Mouse (Mus musculus) layer of hippocampus, postnatal 25 days (tissue): Measurements from ENCODE around the gene Wnt2b. TPM values are rescaled to one million over a fixed set of nuclear protein-coding genes. Genes with fewer than 3 reads are reported as not detected.

Source experiments
- DNase-seq, 2 experiments: peaks; one replicate each; pipeline ENCODE4 v3.0.0; 2022; ENCODE audit warnings: mixed read lengths in 2 of 2, low spot score in 1 of 2; ENCODE audit errors: extremely low spot score in 1 of 2
- total RNA-seq, 2 experiments: library from RNA; stranded (reverse); gene quantifications; 2 replicates each; pipeline ENCODE4 v1.2.3; 2021

Wnt2b gene
- total RNA-seq, 2 experiments from 2014 or later = 0.23 to 0.66 TPM

DNA sequence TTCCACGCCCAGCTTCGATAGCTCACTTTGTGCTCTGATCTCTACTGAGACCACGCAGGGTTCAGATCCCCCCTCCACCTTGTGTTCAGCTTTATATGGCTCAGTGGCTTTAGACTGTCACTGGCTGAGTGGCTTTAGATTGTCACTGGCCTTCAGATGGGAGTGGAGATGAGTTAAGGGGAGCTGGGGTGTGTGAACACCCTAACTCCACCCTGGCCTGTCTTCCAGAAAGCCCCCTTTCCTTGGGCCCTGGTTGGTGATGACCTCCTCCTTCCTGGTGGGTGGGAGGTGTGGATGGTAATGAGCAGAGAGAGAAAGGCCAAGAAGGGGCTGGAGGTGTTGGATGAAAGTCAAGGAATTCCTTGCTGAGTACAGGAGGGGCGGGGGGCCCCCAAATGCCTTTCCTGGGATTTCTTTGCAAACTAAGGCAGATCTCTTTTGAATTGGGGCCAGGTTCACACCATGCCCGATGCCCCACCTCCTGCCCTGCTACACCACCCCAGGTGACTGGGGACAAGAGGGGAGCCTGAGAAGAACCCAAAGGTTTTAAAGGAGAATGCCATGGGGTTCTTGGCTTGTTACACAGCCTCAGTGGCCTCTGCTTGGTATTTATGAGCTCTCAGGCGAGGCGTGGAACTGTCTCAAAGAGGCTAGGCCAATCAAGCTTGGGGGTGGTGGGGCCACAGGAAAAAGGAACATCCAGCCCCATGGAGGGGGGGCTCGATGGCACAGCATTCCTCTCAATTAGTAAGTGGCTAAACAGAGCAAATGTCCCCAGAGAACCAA is 3.5 kb upstream of the Wnt2b start:
- no peak for DNase-seq

DNA sequence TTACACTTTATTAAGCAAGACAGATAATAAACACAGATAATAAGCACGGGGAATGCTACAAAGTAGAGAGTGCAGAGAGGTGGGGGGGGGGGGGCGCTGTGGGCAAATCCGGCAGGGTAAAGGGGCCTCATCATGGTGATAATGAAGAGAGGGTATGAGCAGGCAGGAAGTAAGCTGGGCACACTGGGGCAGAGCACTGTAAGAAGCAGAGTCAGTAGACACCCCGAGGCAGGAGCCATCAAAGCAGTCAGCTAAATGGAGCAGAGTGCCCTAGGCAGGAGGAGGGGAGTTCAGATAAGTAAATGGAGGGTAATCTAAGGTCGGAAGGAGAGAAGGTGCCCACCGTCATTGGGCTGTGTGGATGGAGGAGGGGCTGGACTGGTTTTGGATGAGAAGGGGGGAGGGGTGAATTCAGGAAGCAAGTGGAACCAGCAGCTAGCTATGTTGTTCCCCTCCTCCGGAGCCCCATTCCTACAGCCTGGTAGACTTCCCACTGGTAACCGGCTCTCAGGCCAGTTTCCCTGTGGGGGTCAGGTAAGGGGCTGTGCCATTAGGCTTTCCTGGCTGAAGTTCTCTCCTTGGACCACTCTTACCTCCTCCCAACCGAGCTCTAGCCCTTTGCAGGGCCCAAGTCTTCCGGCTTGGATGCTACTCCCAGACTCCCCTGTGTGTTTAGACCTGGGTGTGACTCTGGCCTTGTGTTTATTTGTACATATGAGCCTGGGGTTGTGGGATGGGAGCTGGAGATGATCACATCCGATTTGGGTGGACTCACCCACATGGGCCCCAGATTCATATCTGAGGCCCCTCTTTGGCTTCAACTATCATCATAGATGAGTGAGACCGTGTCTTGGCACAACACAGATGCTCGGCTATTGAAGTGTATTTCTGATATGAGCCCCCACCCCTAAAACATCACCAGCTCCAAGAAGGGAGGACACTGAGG is 1.9 kb upstream of the Wnt2b start:
- no peak for DNase-seq

DNA sequence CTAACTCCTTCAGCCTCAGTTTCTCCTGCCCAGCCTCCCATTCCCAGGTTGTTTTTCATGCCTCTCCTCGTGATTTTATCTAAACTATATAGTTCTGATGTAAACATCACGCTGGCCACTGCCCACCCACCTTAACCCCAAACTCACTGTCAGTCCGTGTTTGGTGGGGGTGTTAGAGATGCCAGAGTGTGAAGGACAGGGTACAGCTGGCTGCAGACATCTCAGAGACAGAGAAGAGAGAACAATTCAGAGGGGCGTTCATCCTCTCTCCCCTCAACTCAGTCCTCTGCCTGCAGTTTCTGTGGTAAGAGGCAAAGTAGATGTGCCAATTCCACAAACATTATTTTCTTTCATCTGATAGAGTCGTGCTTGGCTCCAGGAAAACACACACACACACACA is 1.1 kb upstream of the Wnt2b start:
- no peak for DNase-seq

DNA sequence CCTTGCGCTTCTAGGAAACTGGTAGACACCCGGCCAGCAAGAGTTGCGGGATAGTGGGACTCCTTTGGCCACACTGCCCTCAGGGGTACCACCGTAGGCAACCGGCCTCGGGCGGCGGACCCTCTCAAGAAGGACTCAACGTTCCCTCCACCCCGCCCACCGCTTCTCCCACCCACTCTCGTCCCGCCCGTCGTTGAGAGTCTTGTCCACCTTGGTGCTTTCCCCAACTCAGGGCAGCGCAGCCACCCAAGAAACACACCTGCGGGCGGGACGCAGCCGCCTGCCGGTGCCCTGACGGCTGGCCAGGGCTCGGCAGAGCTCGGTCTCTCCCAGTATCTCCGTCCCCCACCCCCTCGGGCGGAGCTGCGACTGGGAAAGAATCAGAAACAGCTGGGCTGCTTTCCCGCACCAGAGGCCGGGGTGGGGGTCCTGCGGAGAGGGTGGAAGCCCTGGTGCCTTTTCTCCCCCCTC is 455 bp upstream of the Wnt2b start:
- no peak for DNase-seq

DNA sequence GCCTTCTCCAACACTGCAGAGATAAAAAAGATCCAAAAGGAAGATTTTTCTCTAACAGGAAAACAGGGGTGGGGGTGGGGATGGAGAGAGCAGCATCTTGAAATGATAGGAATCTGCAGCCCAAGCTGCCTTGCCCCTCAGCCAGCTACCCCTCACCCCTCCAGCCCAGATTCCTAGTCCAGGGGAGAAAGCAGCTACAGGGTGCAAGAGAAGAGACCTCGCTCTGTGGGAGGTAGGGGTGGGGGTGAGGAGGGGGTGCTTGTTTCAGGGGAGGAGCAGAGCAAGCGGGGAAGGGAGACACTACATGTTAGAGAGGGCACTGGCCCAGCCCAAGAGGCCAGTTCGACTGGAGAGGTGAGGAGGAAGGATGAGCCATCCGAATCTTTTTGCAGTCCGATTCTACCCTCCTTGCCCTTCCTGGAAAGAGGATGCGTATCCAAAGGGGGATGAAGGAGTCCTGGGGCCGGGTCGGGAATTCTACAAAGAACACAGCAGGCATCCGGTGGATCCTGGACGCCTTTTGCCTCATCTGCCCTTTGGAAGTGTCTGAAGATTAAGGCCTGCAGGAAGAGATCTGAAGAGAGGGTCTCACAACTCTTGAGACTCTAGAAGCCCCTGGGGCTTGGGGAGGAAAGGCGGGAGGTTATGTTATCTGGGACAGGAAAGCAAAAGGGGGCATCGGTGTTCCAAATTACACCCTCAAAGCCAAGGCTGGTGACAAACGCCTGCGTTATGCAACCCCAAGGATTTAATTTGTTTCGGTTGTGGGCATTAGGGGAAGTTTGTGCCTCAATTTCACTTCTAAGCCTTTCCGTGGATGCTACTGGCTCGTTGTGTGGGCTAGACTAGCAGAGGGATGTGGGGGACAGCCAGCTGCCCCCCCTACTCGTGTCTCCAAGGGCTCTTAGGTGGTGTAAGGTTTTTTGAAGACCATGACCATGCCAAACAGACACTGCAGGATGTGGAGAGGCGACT is 1.4 kb downstream of the Wnt2b start:
- no peak for DNase-seq

DNA sequence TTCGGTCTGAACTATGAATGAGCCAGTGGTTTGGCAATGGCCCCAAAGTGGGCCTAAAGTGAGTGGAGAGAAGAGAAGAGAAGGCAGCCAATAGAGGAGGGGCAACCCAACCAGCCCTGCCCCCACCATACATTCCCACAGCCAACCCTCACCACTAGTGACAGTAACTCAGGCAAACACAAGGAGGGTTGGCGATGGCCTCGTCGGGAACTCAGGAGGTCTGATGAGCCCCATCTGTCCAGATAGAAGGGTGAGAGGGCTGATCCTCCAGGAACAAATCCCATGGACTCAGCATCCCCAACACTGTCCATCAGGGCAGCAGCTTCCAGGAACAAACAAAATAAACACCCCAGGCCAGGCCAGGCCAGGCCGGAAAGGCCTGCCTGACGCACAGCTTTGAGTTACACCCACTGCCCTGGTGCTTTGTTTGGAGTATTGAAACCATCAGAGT is 5.6 kb downstream of the Wnt2b start:
- DNase-seq = no peak

DNA sequence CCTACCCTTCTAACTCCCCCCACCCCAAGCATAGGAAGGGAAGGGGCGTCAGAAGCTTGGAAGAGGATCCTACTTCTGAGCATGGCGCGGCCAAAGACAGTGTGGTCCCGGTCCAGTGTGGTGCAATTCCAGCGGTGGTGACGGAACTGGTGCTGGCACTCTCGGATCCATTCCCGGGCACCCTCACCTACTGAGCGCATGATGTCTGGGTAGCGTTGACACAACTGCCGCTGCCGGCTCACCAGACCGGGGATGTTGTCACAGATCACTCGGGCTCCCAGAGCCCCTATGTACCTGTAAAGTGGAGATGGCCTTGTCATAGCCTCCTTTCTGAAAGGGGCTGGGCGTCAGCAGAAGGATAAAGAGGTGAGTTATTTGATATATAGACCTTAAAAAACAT is 7.2 kb downstream of the Wnt2b start:
- DNase-seq = no peak

DNA sequence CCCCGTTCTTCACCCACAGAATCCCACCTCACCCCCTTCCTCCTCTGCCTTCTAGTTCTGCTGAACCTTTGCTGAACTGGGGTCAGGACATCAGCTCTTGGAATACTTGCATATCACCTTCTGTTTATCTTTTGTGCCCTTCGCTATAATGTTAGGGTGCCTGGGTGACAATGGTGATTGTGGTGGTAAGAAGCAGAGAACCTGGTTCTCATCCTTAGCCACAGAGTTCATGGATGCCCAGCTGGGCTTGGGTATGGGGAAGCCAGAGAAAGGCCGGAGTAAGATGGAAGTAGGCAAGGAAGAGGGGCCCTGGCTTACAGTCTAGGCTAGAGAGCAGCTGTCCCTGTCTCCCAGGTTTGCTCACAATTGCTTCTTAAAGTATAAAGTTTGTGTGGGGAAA is 7.6 kb downstream of the Wnt2b start:
- DNase-seq = no peak

DNA sequence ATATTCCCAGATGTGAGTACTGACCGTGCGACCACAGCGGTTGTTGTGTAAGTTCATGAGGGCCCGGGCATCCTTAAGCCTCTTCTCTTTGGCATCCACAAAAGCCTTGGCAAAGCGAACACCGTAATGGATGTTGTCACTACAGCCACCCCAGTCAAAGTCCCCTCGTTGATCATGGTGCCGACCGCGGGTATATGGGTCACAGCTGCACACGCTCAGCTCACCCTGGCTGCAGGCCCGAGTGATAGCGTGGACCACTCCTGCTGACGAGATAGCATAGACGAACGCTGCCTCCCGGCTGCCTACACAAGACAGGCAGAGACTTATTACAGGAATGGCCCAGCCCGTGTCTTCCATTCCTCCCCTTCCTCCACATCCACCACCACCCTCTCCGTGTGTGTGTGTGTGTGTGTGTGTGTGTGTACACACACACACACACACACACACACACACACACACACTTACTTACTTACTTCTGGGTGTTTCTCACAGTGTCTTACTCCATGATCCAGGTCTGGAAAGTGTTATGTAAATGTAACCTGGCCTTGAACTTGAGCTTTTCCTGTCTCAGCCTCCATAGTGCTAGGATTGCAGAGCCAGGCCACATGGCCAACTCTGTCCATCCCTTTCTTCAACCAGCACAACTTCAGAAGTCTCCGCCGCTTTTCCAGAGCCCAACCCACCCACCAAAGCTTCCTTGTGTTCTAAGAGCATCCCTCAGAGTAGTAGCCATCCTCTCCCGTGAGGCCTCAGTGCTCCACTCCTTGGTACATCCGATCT is 8.6 kb downstream of the Wnt2b start:
- no peak for DNase-seq

DNA sequence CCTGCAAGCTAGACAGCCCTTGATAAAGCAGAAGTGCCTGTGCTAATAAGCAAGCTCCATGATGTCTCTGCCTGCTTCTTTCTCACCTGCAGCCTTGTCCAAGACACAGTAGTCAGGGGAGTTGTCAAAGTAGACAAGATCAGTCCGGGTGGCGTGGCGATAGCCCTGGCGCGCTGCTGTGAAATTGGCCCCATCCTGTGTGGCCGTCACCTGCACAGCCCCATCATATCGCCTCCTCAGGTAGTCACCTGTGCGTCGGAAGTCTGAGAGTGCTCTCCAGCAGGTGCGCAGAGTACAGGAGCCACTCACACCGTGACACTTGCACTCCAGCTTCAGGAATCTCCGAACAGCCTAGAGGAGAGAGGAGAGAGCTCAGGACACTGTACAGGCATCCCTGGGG is 10.8 kb downstream of the Wnt2b start:
- no peak for DNase-seq

DNA sequence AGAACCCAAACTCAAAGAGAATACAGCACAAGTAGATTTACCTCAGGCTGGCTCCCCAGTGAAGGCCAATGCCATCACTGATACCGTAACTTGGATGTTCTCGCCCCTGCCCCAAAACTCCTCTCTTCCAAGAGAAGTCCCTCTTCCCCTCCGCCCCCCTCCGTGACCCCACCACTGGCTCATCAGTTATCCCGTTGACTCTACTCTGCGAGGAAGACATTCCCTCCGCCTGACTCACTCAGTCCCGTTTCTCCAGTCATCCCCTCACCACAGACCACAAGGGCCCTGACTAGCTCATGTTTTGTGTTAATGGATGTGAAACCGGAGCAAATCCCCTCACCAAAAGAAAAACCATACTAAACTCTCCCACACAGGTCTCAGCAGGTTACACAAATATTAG is 16.8 kb downstream of the Wnt2b start:
- DNase-seq = no peak

DNA sequence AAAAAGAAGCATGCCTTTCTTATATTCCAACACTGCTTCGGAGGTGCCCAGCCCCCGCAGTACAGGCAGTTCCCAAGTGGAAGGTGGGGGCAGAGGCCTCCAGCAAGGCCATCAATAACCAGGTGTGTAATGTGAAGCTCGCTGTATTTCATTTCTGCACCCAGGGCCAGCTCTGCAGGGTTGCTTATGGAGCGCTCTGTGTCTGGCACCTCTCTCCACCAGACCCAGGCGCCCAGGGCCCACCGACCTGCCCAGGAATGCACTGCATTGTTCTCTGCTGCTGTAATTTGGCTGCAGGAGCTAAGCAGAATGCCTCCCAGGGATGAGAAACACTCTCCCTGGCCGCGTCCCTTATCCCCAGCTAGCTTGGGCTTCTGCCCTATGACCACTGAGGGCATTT is 18.4 kb downstream of the Wnt2b start:
- DNase-seq = no peak

DNA sequence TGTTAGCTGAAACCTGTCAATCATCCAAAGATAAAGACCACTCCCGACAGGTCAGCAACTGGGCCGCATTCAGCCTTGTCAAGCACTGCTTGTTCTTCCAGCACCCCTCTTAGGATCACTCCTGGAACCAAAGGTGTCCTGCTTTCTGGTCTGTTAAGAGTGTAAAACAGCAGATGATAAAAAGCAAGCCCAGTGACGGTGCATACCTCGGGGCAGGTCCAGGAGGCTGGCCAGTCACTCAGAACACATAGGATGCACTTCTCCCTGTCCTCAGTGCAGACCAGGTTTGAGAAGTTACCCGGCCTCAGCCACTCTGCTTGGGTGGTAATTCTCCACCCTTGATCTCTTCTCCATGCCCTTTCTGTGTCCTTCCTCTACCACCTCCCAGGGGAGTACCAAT is 19.0 kb downstream of the Wnt2b start:
- DNase-seq = no peak

DNA sequence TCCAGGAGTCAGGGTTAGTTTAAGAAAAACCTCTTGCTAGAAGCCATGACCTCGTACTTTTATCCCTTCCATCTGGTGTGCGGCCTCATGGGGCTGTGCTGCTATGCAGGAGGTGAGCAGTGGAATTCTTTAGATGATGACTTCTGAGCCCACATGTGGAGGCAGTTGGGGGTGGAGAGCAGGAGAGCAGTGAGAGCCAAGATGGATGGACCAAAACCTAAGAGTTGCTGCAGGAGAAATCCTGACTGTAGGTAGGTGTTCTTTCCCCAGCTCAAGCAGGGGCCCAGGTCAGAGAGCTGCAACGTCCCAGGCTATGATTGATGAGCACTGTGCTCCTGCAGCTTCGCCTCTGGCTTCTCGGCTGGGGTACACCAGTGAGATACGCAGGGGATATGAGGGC is 21.0 kb downstream of the Wnt2b start:
- no peak for DNase-seq

DNA sequence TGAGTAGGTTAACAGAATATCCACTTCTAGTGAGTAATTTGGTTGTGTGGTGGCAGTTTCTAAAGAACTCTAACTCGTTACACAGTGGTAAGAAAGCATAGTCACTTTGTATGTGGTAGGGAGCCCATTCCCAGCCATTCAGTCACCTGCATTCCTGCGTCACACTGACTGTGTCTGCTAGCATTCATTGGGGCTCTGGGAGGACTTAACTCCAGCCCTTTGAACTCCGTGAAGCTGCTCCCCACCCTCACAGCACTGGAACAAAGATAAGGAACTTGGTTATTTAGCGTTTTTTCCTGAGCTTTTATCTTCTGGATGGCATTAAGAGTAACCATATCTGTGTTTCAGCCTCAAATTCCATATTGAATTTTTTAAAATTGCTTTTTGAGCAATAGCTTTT is 23.4 kb downstream of the Wnt2b start:
- no peak for DNase-seq

DNA sequence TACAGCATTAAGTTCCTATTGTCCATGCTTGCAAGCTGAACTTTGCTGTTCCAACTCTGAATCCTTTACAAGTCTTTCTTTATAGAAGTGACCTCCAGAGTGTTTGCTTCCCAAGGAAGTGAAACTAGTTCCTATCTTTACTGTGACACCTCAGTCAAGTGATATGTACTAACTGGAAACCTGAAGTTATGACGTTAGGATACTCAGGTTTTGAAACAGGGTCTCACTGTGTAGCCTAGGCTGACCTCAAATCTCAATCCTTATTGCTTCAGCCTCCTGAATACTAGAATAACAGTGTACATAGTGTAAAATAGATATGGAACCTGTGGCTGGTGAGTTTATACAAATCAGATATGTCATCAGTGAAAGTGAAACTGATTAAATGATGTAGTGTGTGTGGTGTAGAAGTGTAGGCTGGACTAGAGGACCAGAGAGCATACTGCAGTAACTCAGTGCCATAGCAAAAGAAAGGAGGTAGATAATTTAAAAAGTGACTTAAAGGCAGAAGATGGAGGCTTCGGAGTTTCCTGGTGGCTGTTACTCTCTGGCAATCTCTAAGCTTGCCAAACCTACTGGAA is 23.9 kb downstream of the Wnt2b start:
- DNase-seq = no peak

DNA sequence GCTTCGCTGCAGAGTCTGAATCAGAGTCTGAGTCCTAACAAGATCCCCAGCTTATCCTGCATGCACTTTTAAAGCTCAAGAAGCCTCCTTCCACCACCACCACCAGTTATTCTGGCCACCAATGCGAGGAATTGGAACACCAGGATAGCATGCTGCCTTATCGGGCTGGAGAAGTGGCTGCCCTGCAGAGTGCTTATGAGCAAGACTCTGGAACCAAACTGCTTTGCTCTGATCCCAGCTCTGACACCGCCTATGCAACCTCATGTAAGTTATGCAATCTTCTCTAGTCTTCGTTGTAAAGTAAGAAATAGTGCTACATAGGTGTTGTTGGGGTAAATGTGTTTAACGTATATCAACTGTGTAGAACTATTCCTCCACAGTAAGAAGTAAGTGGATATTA is 32.3 kb downstream of the Wnt2b start:
- DNase-seq = no peak

DNA sequence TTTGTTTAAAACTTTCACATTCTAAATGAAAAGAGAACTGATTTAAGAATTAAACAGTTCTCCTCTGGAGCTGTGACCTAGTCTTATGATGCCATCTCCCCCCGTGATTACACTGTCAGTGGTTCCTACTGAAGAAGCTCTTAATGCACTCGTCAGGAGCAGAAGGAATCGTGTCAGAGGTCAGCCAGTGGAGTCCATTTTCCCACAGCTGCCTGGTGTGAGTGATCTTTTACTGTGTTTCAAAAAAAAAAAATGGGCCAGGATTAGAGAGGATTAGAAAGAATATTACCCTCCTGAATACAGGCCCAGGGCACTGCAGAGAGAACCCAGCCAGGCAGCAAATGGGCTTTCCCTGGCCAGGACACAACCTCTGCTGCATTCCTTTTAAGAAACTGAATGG is 46.7 kb downstream of the Wnt2b start:
- no peak for DNase-seq

DNA sequence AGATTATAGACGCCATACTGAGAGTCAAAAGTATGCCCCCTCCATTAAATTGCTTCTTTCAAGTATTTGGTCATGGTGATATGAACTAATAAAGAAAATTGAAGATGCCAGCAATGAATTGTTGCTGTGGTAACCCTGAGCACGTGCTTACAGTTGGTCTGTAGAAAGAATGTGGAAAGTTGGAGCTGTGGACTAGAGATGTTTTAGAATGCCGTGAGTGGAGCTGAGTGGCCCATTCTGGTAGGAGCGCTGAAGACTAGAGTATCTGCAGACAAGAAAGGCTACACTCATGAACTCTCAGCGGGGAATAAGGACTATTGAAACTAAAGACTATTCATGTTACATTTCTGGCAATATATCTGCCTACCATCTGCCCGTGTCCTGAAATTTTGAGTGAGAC is 52.5 kb downstream of the Wnt2b start:
- no peak for DNase-seq
